Mouse (Mus musculus): ENCODE measurements at regions not wholly inside any gene's neighbourhood (a gene's known extent, or its start where the extent isn't known, plus 50 kb on each side); places are given as distances from the start of the nearest gene placed in this dataset.

DNA sequence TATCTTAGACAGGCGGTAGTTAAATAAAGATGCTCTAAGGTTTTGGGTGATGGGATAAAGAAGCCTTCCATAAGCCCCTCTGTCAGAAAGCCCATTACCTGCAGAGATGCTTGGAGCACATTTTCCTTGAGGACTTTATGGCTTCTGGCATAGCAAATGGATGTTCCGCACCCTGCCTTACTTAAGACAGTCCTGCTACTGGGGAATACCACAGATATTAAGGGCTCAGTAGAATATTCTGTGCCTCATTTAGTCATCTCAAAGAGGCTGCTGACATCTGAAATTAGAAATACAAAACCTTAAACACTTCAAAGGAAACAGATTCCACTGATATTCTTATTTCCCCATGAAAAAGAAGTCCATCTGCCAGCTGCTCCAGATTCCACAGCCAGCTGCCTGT is 240.0 kb downstream of the Arl4a start:
- TF ChIP-seq POLR2A (IDR thresholded peaks at IDR 0.05; ENCODE audit: control insufficient read depth, extremely low read depth, insufficient read depth, low read length, poor library complexity), result no peak
- no peak for TF ChIP-seq CTCF (IDR thresholded peaks at IDR 0.05; ENCODE audit: borderline replicate concordance, control insufficient read depth, extremely low read depth, insufficient read depth, low read length, poor library complexity)

Data from thymus, adult 2 months (tissue).